Mouse (Mus musculus): ENCODE data around the gene Spint1. TPM values are rescaled to one million over a fixed set of nuclear protein-coding genes. Genes with fewer than 3 reads are reported as not detected.
A peak's percentile ranks its signal among the peaks of the same experiment; 100 is the strongest.

The Spint1 gene
- polyA plus RNA-seq, 1 experiment from 2014 or later: 1.1 TPM

GRCm38 (mm10) chr2:119202914-119203453 is 34.2 kb upstream of the Spint1 start:
- Histone ChIP-seq H3K4me3 (ENCODE audit: low read depth, low read length) (no peak overlapping the region), H3K9ac (ENCODE audit: low read depth, low read length) (no peak overlapping the region), H3K9me3 (replicated peaks; ENCODE audit: control insufficient read depth, low read length) (no peaks in the 10 kb centered on the region), H3K4me2 (ENCODE audit: low read depth, low read length) (no peak overlapping the region), H3K27me3 (ENCODE audit: control insufficient read depth, insufficient read depth, low read depth, low read length) (no peaks in the 10 kb centered on the region), H3K36me3 (ENCODE audit: control insufficient read depth, insufficient read depth) (no peaks in the 10 kb centered on the region), H3K27ac (ENCODE audit: low read length) (no peak overlapping the region), H3K4me1 (ENCODE audit: control insufficient read depth, low read depth, low read length) (peaks cover 6% of the 10 kb centered on the region)
- ATAC-seq (ENCODE audit: low read depth): no peak
- 55% methylated on average over 5 of the region's 5 CpGs for WGBS (ENCODE audit: insufficient replicate concordance)

GRCm38 (mm10) chr2:119203871-119204460 is 33.2 kb upstream of the Spint1 start:
- Histone ChIP-seq H3K27me3 (ENCODE audit: control insufficient read depth, insufficient read depth, low read depth, low read length) (no peaks in the 10 kb centered on the region), H3K4me2 (ENCODE audit: low read depth, low read length) (no peak overlapping the region), H3K27ac (ENCODE audit: low read length) (no peak overlapping the region), H3K4me1 (ENCODE audit: control insufficient read depth, low read depth, low read length) (peaks cover 6% of the 10 kb centered on the region), H3K36me3 (ENCODE audit: control insufficient read depth, insufficient read depth) (no peaks in the 10 kb centered on the region), H3K4me3 (ENCODE audit: low read depth, low read length) (no peak overlapping the region), H3K9me3 (replicated peaks; ENCODE audit: control insufficient read depth, low read length) (no peaks in the 10 kb centered on the region), H3K9ac (ENCODE audit: low read depth, low read length) (no peak overlapping the region)
- ATAC-seq (ENCODE audit: low read depth): no peak
- 60% methylated on average over 4 of the region's 4 CpGs for WGBS (ENCODE audit: insufficient replicate concordance)

DNA sequence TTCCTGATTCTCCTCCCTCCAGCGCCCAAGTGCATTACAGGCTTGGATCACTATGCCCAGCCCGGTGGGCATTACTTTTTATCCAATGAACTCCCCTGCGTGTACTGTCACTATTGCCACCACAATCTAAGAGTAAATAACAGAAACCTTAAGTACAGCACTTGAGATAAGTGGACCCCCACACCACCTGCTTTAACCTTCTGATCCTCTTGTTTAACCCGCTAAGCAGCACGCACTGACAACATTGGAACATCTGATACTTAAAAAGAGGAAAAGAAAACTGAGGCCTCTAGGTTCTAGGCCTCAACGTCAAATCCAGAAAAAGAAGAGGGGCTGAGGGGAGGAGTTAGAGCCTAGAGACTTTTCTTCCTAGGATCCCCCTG is 29.2 kb upstream of the Spint1 start:
- H3K9ac ChIP-seq (ENCODE audit: low read depth, low read length): peak overlapping the region; percentile 84
- H3K9me3 ChIP-seq (replicated peaks; ENCODE audit: control insufficient read depth, low read length): no peaks in the 10 kb centered on the region
- H3K27ac ChIP-seq (ENCODE audit: low read length): peak overlapping the region; percentile 92
- H3K36me3 ChIP-seq (ENCODE audit: control insufficient read depth, insufficient read depth): no peaks in the 10 kb centered on the region; the same call in 1 of the 2 replicates
- WGBS (ENCODE audit: insufficient replicate concordance): 20% methylated on average over 6 of the region's 6 CpGs
- peak overlapping the region; percentile 88 for H3K4me3 ChIP-seq (ENCODE audit: low read depth, low read length)
- no peak for ATAC-seq (ENCODE audit: low read depth)
- peak overlapping the region; percentile 80 for H3K4me2 ChIP-seq (ENCODE audit: low read depth, low read length)
- H3K4me1 ChIP-seq (ENCODE audit: control insufficient read depth, low read depth, low read length): peaks cover 17% of the 10 kb centered on the region
- no peaks in the 10 kb centered on the region for H3K27me3 ChIP-seq (ENCODE audit: control insufficient read depth, insufficient read depth, low read depth, low read length)

- no peaks in the 10 kb centered on the region for H3K9me3 ChIP-seq (replicated peaks; ENCODE audit: control insufficient read depth, low read length)
- peak; percentile 96 for ATAC-seq (ENCODE audit: low read depth)
These were observed 28.6 kb upstream of the Spint1 start, which contains the start of the genes Zfyve19 and Dnajc17 for GRCm38 (mm10) chr2:119208344-119209175. TSS of gene Zfyve19 (plus strand) at chr2:119208617. TSS of gene Dnajc17 (minus strand) at chr2:119208795.

DNA sequence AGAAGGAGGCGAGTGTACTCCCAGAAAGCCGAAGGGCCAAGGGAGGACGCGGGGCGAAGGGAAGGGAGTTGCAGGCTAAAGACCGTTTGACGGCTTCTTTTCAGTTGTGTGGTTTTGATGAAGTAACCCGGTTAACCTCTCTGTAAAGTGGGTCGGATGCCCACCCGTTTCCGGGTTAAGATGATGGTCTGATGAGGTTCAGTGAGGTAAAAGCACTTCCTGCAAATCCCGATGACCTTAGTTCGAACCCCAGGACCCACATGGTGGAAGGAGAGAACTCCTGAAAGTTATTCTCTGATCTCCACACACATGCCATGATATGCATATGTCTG is 28.0 kb upstream of the Spint1 start:
- Histone ChIP-seq H3K4me3 (ENCODE audit: low read depth, low read length) (peak overlapping the region; percentile 88), H3K4me2 (ENCODE audit: low read depth, low read length) (peak overlapping the region; percentile 70), H3K27ac (ENCODE audit: low read length) (peak overlapping the region; percentile 39), H3K9me3 (replicated peaks; ENCODE audit: control insufficient read depth, low read length) (no peaks in the 10 kb centered on the region), H3K36me3 (ENCODE audit: control insufficient read depth, insufficient read depth) (no peaks in the 10 kb centered on the region; the same call in none of the 2 replicates), H3K27me3 (ENCODE audit: control insufficient read depth, insufficient read depth, low read depth, low read length) (no peaks in the 10 kb centered on the region), H3K9ac (ENCODE audit: low read depth, low read length) (peak overlapping the region; percentile 69), H3K4me1 (ENCODE audit: control insufficient read depth, low read depth, low read length) (peaks cover 17% of the 10 kb centered on the region)
- WGBS (ENCODE audit: insufficient replicate concordance): under 1% methylated on average over 13 of the region's 13 CpGs
- no peak for ATAC-seq (ENCODE audit: low read depth)

More at GRCm38 (mm10) chr2:119208344-119209175, 28.6 kb upstream of the Spint1 start, which contains the start of the genes Zfyve19 and Dnajc17:
- Histone ChIP-seq H3K4me2 (ENCODE audit: low read depth, low read length) (peak within 1 kb of the TSS; percentile 80), H3K9ac (ENCODE audit: low read depth, low read length) (peak within 1 kb of the TSS; percentile 84), H3K27me3 (ENCODE audit: control insufficient read depth, insufficient read depth, low read depth, low read length) (no peaks in the 10 kb centered on the region), H3K4me1 (ENCODE audit: control insufficient read depth, low read depth, low read length) (peaks cover 17% of the 10 kb centered on the region), H3K4me3 (ENCODE audit: low read depth, low read length) (peak within 1 kb of the TSS; percentile 88), H3K27ac (ENCODE audit: low read length) (peak within 1 kb of the TSS; percentile 92), H3K36me3 (ENCODE audit: control insufficient read depth, insufficient read depth) (no peaks in the 10 kb centered on the region; the same call in none of the 2 replicates)
- under 1% methylated on average over 51 of the region's 51 CpGs for WGBS (ENCODE audit: insufficient replicate concordance)

GRCm38 (mm10) chr2:119229775-119230704 is 7.1 kb upstream of the Spint1 start, which contains the start of gene Ppp1r14d:
TSS of gene Ppp1r14d (minus strand) at chr2:119229906.
- Histone ChIP-seq H3K27me3 (ENCODE audit: control insufficient read depth, insufficient read depth, low read depth, low read length) (peaks cover 7% of the 10 kb centered on the region; the same call in 1 of the 2 replicates), H3K9me3 (replicated peaks; ENCODE audit: control insufficient read depth, low read length) (no peaks in the 10 kb centered on the region), H3K4me1 (ENCODE audit: control insufficient read depth, low read depth, low read length) (no peaks in the 10 kb centered on the region), H3K36me3 (ENCODE audit: control insufficient read depth, insufficient read depth) (no peaks in the 10 kb centered on the region), H3K4me3 (ENCODE audit: low read depth, low read length) (no peak within 1 kb of the TSS), H3K27ac (ENCODE audit: low read length) (no peak within 1 kb of the TSS), H3K9ac (ENCODE audit: low read depth, low read length) (no peak within 1 kb of the TSS), H3K4me2 (ENCODE audit: low read depth, low read length) (no peak within 1 kb of the TSS)
- no peak for ATAC-seq (ENCODE audit: low read depth)
- 43% methylated on average over 6 of the region's 6 CpGs for WGBS (ENCODE audit: insufficient replicate concordance)

DNA sequence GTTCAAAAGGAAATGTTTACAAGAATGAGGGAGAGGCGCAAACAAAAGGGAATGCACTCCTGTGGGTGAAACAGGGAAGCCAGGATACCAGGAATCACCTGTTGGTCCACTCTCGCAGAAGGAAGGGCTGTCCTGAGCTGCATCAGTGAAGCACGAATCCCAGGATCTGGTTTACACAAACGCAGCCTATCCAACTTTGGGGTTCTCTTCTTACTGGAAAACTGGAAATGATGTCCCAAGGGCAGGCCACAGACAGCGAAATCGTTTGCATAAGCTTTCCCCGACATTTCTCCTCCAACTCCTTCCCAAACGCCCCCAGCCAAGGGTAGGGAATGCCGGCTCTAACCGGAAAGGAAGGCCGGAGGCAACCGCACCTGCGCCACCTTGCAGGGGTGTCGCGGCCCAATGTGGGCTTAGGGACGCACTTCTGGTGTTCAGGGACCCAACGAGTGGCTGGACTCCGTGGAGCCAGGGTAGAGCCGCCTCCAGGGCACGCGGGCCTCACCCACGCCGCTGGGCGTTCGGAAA is 416 bp upstream of the Spint1 start:
- Histone ChIP-seq H3K4me3 (ENCODE audit: low read depth, low read length) (peak overlapping the region; percentile 54), H3K27me3 (ENCODE audit: control insufficient read depth, insufficient read depth, low read depth, low read length) (peaks cover 53% of the 10 kb centered on the region), H3K9ac (ENCODE audit: low read depth, low read length) (no peak overlapping the region), H3K4me1 (ENCODE audit: control insufficient read depth, low read depth, low read length) (no peaks in the 10 kb centered on the region; the same call in 1 of the 2 replicates), H3K4me2 (ENCODE audit: low read depth, low read length) (peak overlapping the region; percentile 67), H3K36me3 (ENCODE audit: control insufficient read depth, insufficient read depth) (no peaks in the 10 kb centered on the region), H3K27ac (ENCODE audit: low read length) (no peak overlapping the region), H3K9me3 (replicated peaks; ENCODE audit: control insufficient read depth, low read length) (no peaks in the 10 kb centered on the region)
- no peak for ATAC-seq (ENCODE audit: low read depth)
- whole genome bisulfite sequencing (ENCODE audit: insufficient replicate concordance): 13% methylated on average over 25 of the region's 25 CpGs

DNA sequence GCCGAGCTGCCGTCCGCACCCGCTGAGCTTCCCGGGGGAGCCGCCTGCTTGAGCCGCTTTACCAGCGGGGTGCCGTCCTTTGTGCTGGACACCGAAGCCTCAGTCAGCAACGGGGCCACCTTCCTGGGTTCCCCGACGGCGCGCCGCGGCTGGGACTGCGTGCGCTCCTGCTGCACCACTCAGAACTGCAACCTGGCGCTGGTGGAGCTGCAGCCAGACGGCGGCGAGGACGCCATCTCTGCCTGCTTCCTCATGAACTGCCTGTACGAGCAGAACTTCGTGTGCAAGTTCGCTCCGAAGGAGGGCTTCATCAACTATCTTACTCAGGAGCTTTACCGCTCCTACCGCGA is 684 bp downstream of the Spint1 start:
- no peak for ATAC-seq (ENCODE audit: low read depth)
- Histone ChIP-seq H3K4me2 (ENCODE audit: low read depth, low read length) (peak overlapping the region; percentile 67), H3K9me3 (replicated peaks; ENCODE audit: control insufficient read depth, low read length) (no peaks in the 10 kb centered on the region), H3K36me3 (ENCODE audit: control insufficient read depth, insufficient read depth) (no peaks in the 10 kb centered on the region), H3K27me3 (ENCODE audit: control insufficient read depth, insufficient read depth, low read depth, low read length) (peaks cover 53% of the 10 kb centered on the region), H3K27ac (ENCODE audit: low read length) (no peak overlapping the region), H3K4me1 (ENCODE audit: control insufficient read depth, low read depth, low read length) (no peaks in the 10 kb centered on the region; the same call in 1 of the 2 replicates), H3K4me3 (ENCODE audit: low read depth, low read length) (peak overlapping the region; percentile 54), H3K9ac (ENCODE audit: low read depth, low read length) (no peak overlapping the region)
- 6% methylated on average over 31 of the region's 31 CpGs for WGBS (ENCODE audit: insufficient replicate concordance)

Data from liver, embryonic 16.5 days (tissue).